Mouse (Mus musculus): ENCODE data around the gene Cdc14a.

Gene Cdc14a

GRCm38 (mm10) chr3:116423353-116424159 is at the start of gene Cdc14a:
Cdc14a (minus strand) TSS chr3:116424032.
- DNase-seq = peak; percentile 82 to 91

- no peak for DNase-seq
These were observed 41.9 kb upstream of the Cdc14a start for GRCm38 (mm10) chr3:116465709-116466108.

- no peak for DNase-seq
These were observed 40.5 kb upstream of the Cdc14a start for GRCm38 (mm10) chr3:116464318-116464717.

- DNase-seq = no peak
These were observed 37.2 kb upstream of the Cdc14a start for GRCm38 (mm10) chr3:116461053-116461452.

- DNase-seq = no peak
These were observed 30.7 kb upstream of the Cdc14a start for GRCm38 (mm10) chr3:116454529-116454928.

GRCm38 (mm10) chr3:116450741-116451140 is 26.9 kb upstream of the Cdc14a start:
- no peak for DNase-seq

GRCm38 (mm10) chr3:116444327-116444726 is 20.5 kb upstream of the Cdc14a start:
- no peak for DNase-seq

GRCm38 (mm10) chr3:116442788-116443187 is 19.0 kb upstream of the Cdc14a start:
- no peak for DNase-seq

GRCm38 (mm10) chr3:116441518-116442205 is 17.8 kb upstream of the Cdc14a start:
- DNase-seq = no peak

GRCm38 (mm10) chr3:116440066-116440997 is 16.5 kb upstream of the Cdc14a start:
- DNase-seq = no peak

GRCm38 (mm10) chr3:116436811-116437601 is 13.2 kb upstream of the Cdc14a start:
- DNase-seq = no peak

GRCm38 (mm10) chr3:116436113-116436512 is 12.3 kb upstream of the Cdc14a start:
- no peak for DNase-seq

GRCm38 (mm10) chr3:116434757-116435156 is 10.9 kb upstream of the Cdc14a start:
- DNase-seq = no peak

GRCm38 (mm10) chr3:116425901-116426300 is 2.1 kb upstream of the Cdc14a start:
- DNase-seq = no peak

GRCm38 (mm10) chr3:116424973-116425284 is 1.1 kb upstream of the Cdc14a start:
- DNase-seq = peak; percentile 91 to 93

GRCm38 (mm10) chr3:116424160-116424972 is 534 bp upstream of the Cdc14a start:
- DNase-seq = peak in 1 of 2 experiments; percentile 32

- DNase-seq = peak; percentile 64 to 68
These were observed 958 bp downstream of the Cdc14a start for GRCm38 (mm10) chr3:116422795-116423352.

- no peak for DNase-seq
These were observed 1.8 kb downstream of the Cdc14a start for GRCm38 (mm10) chr3:116422074-116422473.

GRCm38 (mm10) chr3:116421121-116421520 is 2.7 kb downstream of the Cdc14a start:
- DNase-seq = no peak

GRCm38 (mm10) chr3:116419791-116420190 is 4.0 kb downstream of the Cdc14a start:
- no peak for DNase-seq

- no peak for DNase-seq
These were observed 9.4 kb downstream of the Cdc14a start for GRCm38 (mm10) chr3:116414451-116414860.
